Mouse (Mus musculus) limb, embryonic 11.5 days (tissue): Measurements from ENCODE around the gene Tmem178b. TPM values are rescaled to one million over a fixed set of nuclear protein-coding genes. Genes with fewer than 3 reads are reported as not detected.

Source experiments
- ATAC-seq: fragments of 200-750 bp; cut with Nextera tagmentation; 2 replicates; pipeline ENCODE4 v1.8.0; 2017; ENCODE audit warnings: low read depth; ENCODE audit not compliant: insufficient number of reproducible peaks, low FRiP score, low TSS enrichment
- DNase-seq: peaks from one replicate; pipeline ENCODE4 v3.0.0-alpha.2; 2015; ENCODE audit warnings: low spot score
- H3K27ac ChIP-seq: fragments of 300-500 bp; sonication (generic); replicated peaks from 2 replicates; pipeline ENCODE4 v1.5.1; 2014; ENCODE audit warnings: low read depth, mild to moderate bottlenecking, low read length
- H3K27me3 ChIP-seq: fragments of 300-500 bp; sonication (generic); 2 replicates; pipeline ENCODE4 v1.6.1; 2014; ENCODE audit warnings: mild to moderate bottlenecking, low read length, mixed read lengths; ENCODE audit not compliant: control insufficient read depth, insufficient read depth
- H3K36me3 ChIP-seq: fragments of 300-500 bp; sonication (generic); 2 replicates; pipeline ENCODE4 v1.6.1; 2014; ENCODE audit warnings: mild to moderate bottlenecking, low read length, moderate library complexity, mixed read lengths; ENCODE audit not compliant: control insufficient read depth, insufficient read depth
- H3K4me1 ChIP-seq: fragments of 300-500 bp; sonication (generic); 2 replicates; pipeline ENCODE4 v1.6.1; 2014; ENCODE audit warnings: low read length, mixed read lengths; ENCODE audit not compliant: control insufficient read depth, insufficient read depth
- H3K4me2 ChIP-seq: fragments of 300-500 bp; sonication (generic); 2 replicates; pipeline ENCODE4 v1.6.1; 2014; ENCODE audit warnings: low read depth, mild to moderate bottlenecking, moderate library complexity; ENCODE audit not compliant: severe bottlenecking
- H3K4me3 ChIP-seq: fragments of 300-500 bp; sonication (generic); 2 replicates; pipeline ENCODE4 v1.5.1; 2014; ENCODE audit warnings: low read depth, low read length
- H3K9ac ChIP-seq: fragments of 300-500 bp; sonication (generic); 2 replicates; pipeline ENCODE4 v1.6.1; 2014; ENCODE audit warnings: mild to moderate bottlenecking, low read length
- H3K9me3 ChIP-seq: fragments of 300-500 bp; sonication (generic); 2 replicates; pipeline ENCODE4 v1.6.1; 2016; ENCODE audit warnings: low read length; ENCODE audit not compliant: control insufficient read depth
- WGBS: fragments of 180-500 bp; shearing (Covaris S2); extraction: QIAGEN DNeasy Blood & Tissue Kit; methylation state at CpG from one replicate; pipeline ENCODE4 v1.1.7; 2014; 5-methylcytosine and 5-hydroxymethylcytosine counted together
- polyA plus RNA-seq: library from polyadenylated mRNA; unstranded; fragments of >200 nt; fragmentation: Nextera tagmentation; extraction: Ambion mirVana; gene quantifications from 2 replicates; pipeline ENCODE4 v1.2.1, GENCODE M21; 2014

Gene Tmem178b
- polyA plus RNA-seq, 1 experiment from 2014 or later, result 0.27 TPM

DNA sequence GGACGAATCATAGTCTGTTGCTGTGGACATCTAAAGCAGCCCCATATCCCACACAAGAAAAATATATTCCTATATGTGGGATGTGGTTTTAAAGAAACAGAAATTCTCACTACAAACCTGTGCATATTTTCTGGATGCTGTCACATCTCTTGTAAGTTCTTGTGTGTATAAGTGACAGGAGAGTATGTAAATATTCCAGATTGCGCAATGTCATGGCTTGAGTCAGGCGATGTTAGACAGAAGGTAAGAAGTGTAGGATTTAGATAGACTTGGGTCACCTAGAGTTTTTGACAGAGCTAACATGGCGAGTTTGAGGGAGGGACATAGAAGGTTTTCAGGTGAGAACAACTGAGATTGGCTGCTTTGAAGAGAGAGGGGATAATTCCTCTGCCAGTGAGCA, 228.7 kb downstream of the Tmem178b start:
- no peaks in the 10 kb centered on the region for H3K36me3 ChIP-seq
- no peak overlapping the region for H3K9ac ChIP-seq
- H3K4me1 ChIP-seq, result no peaks in the 10 kb centered on the region
- no peaks in the 10 kb centered on the region for H3K27me3 ChIP-seq
- 90% methylated on average over 4 of the region's 4 CpGs for WGBS
- DNase-seq, result no peak
- H3K4me3 ChIP-seq, result no peak overlapping the region
- no peaks in the 10 kb centered on the region for H3K9me3 ChIP-seq
- ATAC-seq, result no peak
- H3K4me2 ChIP-seq, result no peak overlapping the region
- no peak overlapping the region for H3K27ac ChIP-seq

DNA sequence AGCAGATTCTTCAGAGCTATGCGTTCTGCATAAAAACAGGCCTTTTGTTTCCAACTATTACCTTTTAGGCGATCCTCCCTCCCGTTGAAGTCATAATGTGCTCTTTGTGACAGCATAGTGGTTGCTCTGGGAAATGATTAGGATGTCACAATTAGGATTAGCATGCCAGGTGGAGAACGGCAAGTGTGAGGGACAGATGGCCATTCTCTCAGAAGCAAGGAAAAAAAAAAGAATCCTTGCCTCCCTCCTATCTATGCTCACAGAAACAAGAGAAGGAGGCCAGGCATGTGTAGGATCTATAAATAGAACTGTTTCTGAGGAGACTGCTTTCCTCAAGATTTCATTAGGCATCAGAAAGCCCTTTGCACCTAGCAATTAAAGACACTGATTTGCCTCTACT, 229.8 kb downstream of the Tmem178b start:
- H3K4me2 ChIP-seq, result no peak overlapping the region
- no peak overlapping the region for H3K27ac ChIP-seq
- no peaks in the 10 kb centered on the region for H3K27me3 ChIP-seq
- no peaks in the 10 kb centered on the region for H3K9me3 ChIP-seq
- DNase-seq (no peak), ATAC-seq (no peak)
- H3K4me1 ChIP-seq, result no peaks in the 10 kb centered on the region
- no peak overlapping the region for H3K9ac ChIP-seq
- H3K36me3 ChIP-seq, result no peaks in the 10 kb centered on the region
- no peak overlapping the region for H3K4me3 ChIP-seq
- 63% methylated on average over 4 of the region's 4 CpGs for WGBS

DNA sequence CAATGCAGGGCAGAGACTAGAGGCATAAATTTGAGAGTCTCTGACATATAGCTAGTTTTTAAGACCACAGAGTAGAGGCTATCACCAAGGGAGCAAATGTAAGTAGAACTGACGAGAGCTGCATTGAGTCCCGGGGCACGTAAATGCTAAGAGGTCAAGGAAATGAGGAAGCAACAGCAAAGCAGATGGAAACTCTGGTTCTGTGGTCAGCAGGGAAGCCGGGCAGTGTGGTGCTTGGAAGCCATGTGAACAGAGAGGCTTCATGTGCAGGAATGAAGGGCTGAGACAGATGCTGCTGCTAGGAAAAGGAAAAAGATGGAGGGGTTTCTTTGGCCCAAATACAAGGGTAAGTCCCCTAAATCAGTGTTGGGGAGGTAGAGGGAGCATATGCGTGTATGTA, 237.0 kb downstream of the Tmem178b start:
- DNase-seq, result no peak
- Histone ChIP-seq H3K27ac (no peak overlapping the region), H3K9me3 (no peaks in the 10 kb centered on the region), H3K4me2 (no peak overlapping the region), H3K9ac (no peak overlapping the region), H3K27me3 (no peaks in the 10 kb centered on the region), H3K36me3 (no peaks in the 10 kb centered on the region), H3K4me1 (no peaks in the 10 kb centered on the region), H3K4me3 (no peak overlapping the region)
- 76% methylated on average over 5 of the region's 5 CpGs for WGBS
- no peak for ATAC-seq

DNA sequence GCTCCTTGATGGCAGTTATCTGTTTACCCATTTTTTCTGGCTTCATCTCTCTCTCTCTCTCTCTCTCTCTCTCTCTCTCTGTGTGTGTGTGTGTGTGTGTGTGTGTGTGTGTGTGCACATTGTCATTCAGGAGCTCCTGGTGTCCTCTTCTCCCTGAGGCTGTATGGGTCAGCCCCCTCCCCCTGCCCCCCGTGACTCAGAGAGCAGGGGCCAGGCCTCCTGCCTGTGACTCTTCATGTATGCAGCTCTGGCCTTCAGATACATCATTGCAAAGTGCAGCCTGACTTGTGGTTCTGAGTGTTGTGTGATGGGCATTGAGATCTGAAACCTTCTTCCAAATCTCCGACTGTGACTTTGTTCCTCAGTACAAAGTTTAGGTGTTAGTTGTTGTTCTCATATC, 237.7 kb downstream of the Tmem178b start:
- 85% methylated on average over 2 of the region's 2 CpGs for WGBS
- H3K27me3 ChIP-seq, result no peaks in the 10 kb centered on the region
- no peak overlapping the region for H3K4me2 ChIP-seq
- no peak overlapping the region for H3K9ac ChIP-seq
- ATAC-seq, result no peak
- no peak for DNase-seq
- no peak overlapping the region for H3K27ac ChIP-seq
- H3K36me3 ChIP-seq, result no peaks in the 10 kb centered on the region
- H3K4me1 ChIP-seq, result no peaks in the 10 kb centered on the region
- H3K9me3 ChIP-seq, result no peaks in the 10 kb centered on the region
- no peak overlapping the region for H3K4me3 ChIP-seq

DNA sequence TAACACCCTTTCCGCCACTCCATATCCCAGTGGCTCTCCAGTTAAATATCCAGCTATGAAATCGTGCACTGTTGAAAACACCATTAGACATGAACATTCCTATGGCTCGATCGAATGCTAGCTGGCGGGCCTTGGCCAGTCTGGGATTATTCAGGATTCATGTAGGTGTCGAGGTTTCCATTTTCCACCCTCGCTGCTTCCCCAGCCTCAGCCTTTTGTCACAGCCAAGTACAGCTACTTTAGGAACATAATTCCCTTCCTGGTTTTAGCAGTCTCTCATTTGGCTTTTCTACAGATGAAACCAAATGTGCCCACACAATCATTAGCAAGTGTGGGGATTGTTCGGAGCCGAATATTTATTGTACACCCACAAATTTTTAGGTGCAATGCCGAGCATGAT, 239.4 kb downstream of the Tmem178b start:
- H3K36me3 ChIP-seq, result no peaks in the 10 kb centered on the region
- no peak overlapping the region for H3K4me2 ChIP-seq
- H3K9ac ChIP-seq, result no peak overlapping the region
- ATAC-seq (no peak), DNase-seq (no peak)
- no peak overlapping the region for H3K4me3 ChIP-seq
- H3K9me3 ChIP-seq, result no peaks in the 10 kb centered on the region
- H3K4me1 ChIP-seq, result no peaks in the 10 kb centered on the region
- no peaks in the 10 kb centered on the region for H3K27me3 ChIP-seq
- 90% methylated on average over 10 of the region's 10 CpGs for WGBS
- H3K27ac ChIP-seq, result no peak overlapping the region

DNA sequence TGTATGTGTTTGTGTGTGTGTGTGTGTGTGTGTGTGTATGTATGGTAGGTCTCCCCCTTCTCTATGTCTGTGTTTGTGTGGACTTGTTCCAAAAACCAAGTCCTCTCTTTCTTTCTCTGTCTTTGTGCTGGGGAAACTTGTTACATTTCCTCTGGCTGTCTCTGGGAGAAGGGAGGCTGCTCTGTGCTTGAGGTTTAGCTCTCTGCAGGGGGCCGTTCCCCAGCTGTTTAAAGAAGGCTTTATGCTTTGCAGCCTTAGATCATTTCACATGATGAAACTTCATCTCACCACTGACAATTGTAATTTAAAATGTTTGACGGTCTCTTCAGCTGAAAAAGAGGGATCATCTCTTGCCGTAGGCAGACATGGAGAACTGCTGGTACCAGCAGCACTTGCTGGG, 243.2 kb downstream of the Tmem178b start:
- H3K9me3 ChIP-seq, result no peaks in the 10 kb centered on the region
- no peaks in the 10 kb centered on the region for H3K4me1 ChIP-seq
- no peak overlapping the region for H3K9ac ChIP-seq
- no peak for ATAC-seq
- no peak overlapping the region for H3K27ac ChIP-seq
- WGBS, result 62% methylated on average over 3 of the region's 3 CpGs
- H3K36me3 ChIP-seq, result no peaks in the 10 kb centered on the region
- H3K4me2 ChIP-seq, result no peak overlapping the region
- H3K27me3 ChIP-seq, result no peaks in the 10 kb centered on the region
- DNase-seq, result no peak
- H3K4me3 ChIP-seq, result no peak overlapping the region

DNA sequence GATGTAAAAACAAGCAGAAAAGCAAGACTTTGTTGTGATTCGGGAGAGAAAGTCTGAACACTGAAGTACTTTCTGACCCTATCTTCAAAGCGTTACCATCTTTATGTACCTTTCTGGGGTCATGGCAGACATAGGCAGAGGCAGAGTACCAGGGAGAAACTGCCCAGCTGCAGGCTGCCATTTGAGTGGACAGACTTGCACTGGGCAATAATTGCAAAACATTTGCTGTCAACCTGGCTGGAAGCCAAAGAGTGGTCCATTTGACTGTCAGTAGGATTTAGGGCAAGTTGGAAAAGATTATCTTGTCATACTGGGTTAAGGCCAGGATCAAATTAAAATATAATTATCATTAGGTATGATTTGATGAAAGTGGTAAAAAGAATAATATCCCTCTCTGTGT, 247.1 kb downstream of the Tmem178b start:
- no peak overlapping the region for H3K9ac ChIP-seq
- H3K27me3 ChIP-seq, result no peaks in the 10 kb centered on the region
- no peaks in the 10 kb centered on the region for H3K36me3 ChIP-seq
- no peak for ATAC-seq
- H3K4me3 ChIP-seq, result no peak overlapping the region
- H3K4me2 ChIP-seq, result no peak overlapping the region
- no peaks in the 10 kb centered on the region for H3K4me1 ChIP-seq
- H3K9me3 ChIP-seq, result no peaks in the 10 kb centered on the region
- WGBS, result 85% methylated on average over 2 of the region's 2 CpGs
- H3K27ac ChIP-seq, result no peak overlapping the region
- no peak for DNase-seq

DNA sequence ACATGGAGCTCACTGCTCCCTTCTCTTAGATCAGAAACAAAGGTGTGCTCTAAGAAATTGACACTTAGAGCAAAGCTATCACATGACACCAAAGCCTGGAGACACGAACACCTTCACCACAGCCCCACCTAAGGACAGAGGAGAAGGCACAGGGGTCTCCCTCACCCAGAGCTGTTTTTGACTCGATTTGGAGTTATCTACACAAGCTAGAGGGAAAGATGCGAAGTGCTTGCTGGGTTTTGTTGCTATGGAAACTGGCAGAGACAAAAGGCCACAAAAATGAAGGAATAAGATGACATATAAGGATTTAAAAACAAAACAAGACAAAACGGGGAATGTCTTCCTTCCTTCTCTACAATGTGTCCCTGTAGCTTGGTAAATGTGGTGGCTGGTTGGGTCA, 248.4 kb downstream of the Tmem178b start:
- Histone ChIP-seq H3K9ac (no peak overlapping the region), H3K9me3 (no peaks in the 10 kb centered on the region), H3K27me3 (no peaks in the 10 kb centered on the region), H3K4me2 (no peak overlapping the region), H3K4me1 (no peaks in the 10 kb centered on the region), H3K27ac (no peak overlapping the region), H3K4me3 (no peak overlapping the region), H3K36me3 (no peaks in the 10 kb centered on the region)
- WGBS, result 73% methylated on average over 4 of the region's 4 CpGs
- no peak for DNase-seq
- no peak for ATAC-seq

DNA sequence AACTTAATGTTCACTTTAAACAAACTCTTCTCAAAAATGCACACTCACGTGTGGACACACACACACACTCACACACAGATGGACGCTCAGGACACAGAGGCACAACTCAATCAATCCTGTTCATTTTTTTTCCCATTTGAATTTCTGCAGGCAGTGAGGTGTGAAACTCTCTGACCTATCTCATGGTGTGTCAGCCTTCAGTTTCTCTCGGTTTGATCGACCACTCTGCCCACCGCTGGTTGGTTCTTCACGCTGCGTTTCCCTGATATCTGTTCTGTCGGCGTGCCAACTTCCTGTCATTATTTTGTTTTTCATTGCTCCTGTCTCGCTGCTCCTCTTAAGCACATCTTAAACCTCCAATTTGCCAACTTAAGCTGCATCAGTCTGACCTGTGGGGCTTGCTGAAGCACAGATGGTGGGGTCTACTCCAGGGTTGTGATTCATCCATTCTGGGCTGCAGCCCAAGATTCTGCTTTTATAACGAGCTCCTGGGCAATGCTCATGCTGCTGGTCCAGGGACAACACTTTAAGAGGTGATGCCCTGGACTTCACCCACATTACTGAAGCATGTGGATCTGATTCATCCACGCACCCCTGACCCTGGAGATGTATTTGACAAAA, 250.1 kb downstream of the Tmem178b start:
- WGBS, result 83% methylated on average over 12 of the region's 12 CpGs
- H3K36me3 ChIP-seq, result no peaks in the 10 kb centered on the region
- no peaks in the 10 kb centered on the region for H3K27me3 ChIP-seq
- H3K4me2 ChIP-seq, result no peak overlapping the region
- ATAC-seq (no peak), DNase-seq (no peak)
- H3K9me3 ChIP-seq, result no peaks in the 10 kb centered on the region
- no peaks in the 10 kb centered on the region for H3K4me1 ChIP-seq
- no peak overlapping the region for H3K9ac ChIP-seq
- no peak overlapping the region for H3K27ac ChIP-seq
- no peak overlapping the region for H3K4me3 ChIP-seq
